ENCODE assay signal across 21 mouse cellular contexts in the genomic region with DNA sequence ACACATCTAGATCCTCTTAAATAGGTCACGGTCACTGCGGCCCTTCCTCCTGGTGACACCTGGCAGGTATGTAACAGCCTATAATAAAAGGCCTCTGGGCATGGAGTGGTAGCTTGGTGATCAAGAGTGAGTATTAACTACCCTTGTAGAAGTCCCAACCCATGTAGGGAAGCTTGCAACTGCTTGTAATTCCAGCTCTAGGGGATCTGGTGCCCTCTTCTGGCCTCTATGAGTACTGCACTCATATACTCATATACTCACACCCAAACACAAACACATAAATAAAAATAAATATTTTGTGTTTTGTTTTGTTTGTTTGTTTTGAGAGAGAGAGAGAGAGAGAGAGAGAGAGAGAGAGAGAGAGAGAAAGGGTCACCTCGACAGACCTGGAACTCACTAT.
DNase-seq lines count a peak whose midpoint lies in the region; ATAC-seq and TF ChIP-seq lines count a peak whose summit lies in the region.
"Had no signal": no experiment of that assay in that cellular context is flagged by ENCODE, and none has a peak within 500 bp of the region (broad histone marks: within the 10 kb centered on the region; RNA-seq: fewer than 3 reads in every experiment).

No protein-coding gene starts in this region.

- no peaks in the 10 kb centered on the region for H3K36me3 ChIP-seq in intestine, postnatal 0 days (ENCODE audit: control insufficient read depth, insufficient read depth)
- H3K36me3 ChIP-seq in intestine, embryonic 16.5 days (ENCODE audit: control insufficient read depth, insufficient read depth, low read length): no peaks in the 10 kb centered on the region
- no peaks in the 10 kb centered on the region for H3K36me3 ChIP-seq in lung, postnatal 0 days (ENCODE audit: insufficient read depth, low read length)
- H3K36me3 ChIP-seq in stomach, postnatal 0 days (ENCODE audit: control insufficient read depth, insufficient read depth, low read length): no peaks in the 10 kb centered on the region
- H3K36me3 ChIP-seq: embryonic facial prominence, embryonic 12.5 days; forebrain, embryonic 12.5 days; heart, embryonic 10.5 days; limb, embryonic 13.5 days; liver, embryonic 15.5 days; midbrain, embryonic 13.5 days; neural tube, embryonic 12.5 days had no signal

- 93% methylated on average over 3 of the region's 3 CpGs for WGBS in intestine, postnatal 0 days
- WGBS in intestine, embryonic 16.5 days: 95% methylated on average over 3 of the region's 3 CpGs
- 97% methylated on average over 3 of the region's 3 CpGs for WGBS in lung, postnatal 0 days
- 98% methylated on average over 3 of the region's 3 CpGs for WGBS in stomach, postnatal 0 days

- H3K27me3 ChIP-seq in intestine, postnatal 0 days (replicated peaks; ENCODE audit: control insufficient read depth, insufficient read depth, low read length): no peaks in the 10 kb centered on the region
- H3K27me3 ChIP-seq in intestine, embryonic 16.5 days (replicated peaks; ENCODE audit: control insufficient read depth, insufficient read depth, low read length): no peaks in the 10 kb centered on the region
- H3K27me3 ChIP-seq in lung, postnatal 0 days (replicated peaks; ENCODE audit: insufficient read depth, low read length): no peaks in the 10 kb centered on the region
- no peaks in the 10 kb centered on the region for H3K27me3 ChIP-seq in stomach, postnatal 0 days (ENCODE audit: control insufficient read depth, insufficient read depth, low read length)
- H3K27me3 ChIP-seq: liver, embryonic 15.5 days had no signal

- peak; percentile 33 for TF ChIP-seq CTCF in intestine, postnatal 0 days (IDR thresholded peaks at IDR 0.05; ENCODE audit: low read depth)
- TF ChIP-seq CTCF in lung, postnatal 0 days (IDR thresholded peaks at IDR 0.05): 0 out of 2 replicates have a peak, but pooled peaks have one; percentile 6
- peak; percentile 32 for TF ChIP-seq CTCF in stomach, postnatal 0 days (IDR thresholded peaks at IDR 0.05; ENCODE audit: low read depth)

- no peak overlapping the region for H3K9ac ChIP-seq in intestine, postnatal 0 days (ENCODE audit: low read depth, low read length)
- H3K9ac ChIP-seq in intestine, embryonic 16.5 days (ENCODE audit: low read depth, low read length): no peak overlapping the region
- H3K9ac ChIP-seq in lung, postnatal 0 days (replicated peaks; ENCODE audit: low read depth): no peak overlapping the region
- H3K9ac ChIP-seq in stomach, postnatal 0 days (ENCODE audit: low read length): no peak overlapping the region
- H3K9ac ChIP-seq: embryonic facial prominence, embryonic 12.5 days; forebrain, embryonic 12.5 days; limb, embryonic 13.5 days; liver, embryonic 15.5 days; midbrain, embryonic 13.5 days; neural tube, embryonic 12.5 days had no signal

- 0 out of 2 replicates have a peak, but pooled peaks cover 3% of the 10 kb centered on the region for H3K9me3 ChIP-seq in intestine, postnatal 0 days (ENCODE audit: control insufficient read depth)
- 0 out of 2 replicates have a peak, but pooled peaks cover 4% of the 10 kb centered on the region for H3K9me3 ChIP-seq in intestine, embryonic 16.5 days (ENCODE audit: control insufficient read depth, low read length)
- no peaks in the 10 kb centered on the region for H3K9me3 ChIP-seq in lung, postnatal 0 days (ENCODE audit: low read length)
- no peaks in the 10 kb centered on the region for H3K9me3 ChIP-seq in stomach, postnatal 0 days (ENCODE audit: control insufficient read depth, low read length)
- H3K9me3 ChIP-seq: embryonic facial prominence, embryonic 12.5 days; heart, embryonic 10.5 days; liver, embryonic 15.5 days; midbrain, embryonic 13.5 days; neural tube, embryonic 12.5 days had no signal

- no peak for ATAC-seq in intestine, postnatal 0 days
- no peak for ATAC-seq in intestine, embryonic 16.5 days
- no peak for ATAC-seq in lung, postnatal 0 days
- ATAC-seq in stomach, postnatal 0 days (ENCODE audit: low FRiP score, low TSS enrichment): no peak
- ATAC-seq in megakaryocyte-erythroid progenitor cell, adult 5-6 weeks (replicated peaks; ENCODE audit: low FRiP score, low TSS enrichment, poor library complexity, severe bottlenecking): no peak
- ATAC-seq: hindbrain, embryonic 16.5 days; midbrain, embryonic 13.5 days had no signal

- H3K27ac ChIP-seq in intestine, postnatal 0 days (ENCODE audit: low read depth, low read length): no peak overlapping the region
- H3K27ac ChIP-seq in intestine, embryonic 16.5 days (ENCODE audit: low read length): no peak overlapping the region
- H3K27ac ChIP-seq in lung, postnatal 0 days (ENCODE audit: low read length): no peak overlapping the region
- H3K27ac ChIP-seq in stomach, postnatal 0 days (replicated peaks): no peak overlapping the region
- H3K27ac ChIP-seq: embryonic facial prominence, embryonic 12.5 days; forebrain, embryonic 12.5 days; heart, embryonic 10.5 days; limb, embryonic 13.5 days; liver, embryonic 15.5 days; midbrain, embryonic 13.5 days; neural tube, embryonic 12.5 days had no signal

- no peak for TF ChIP-seq EP300 in lung, postnatal 0 days (IDR thresholded peaks at IDR 0.05)
- no peak for TF ChIP-seq EP300 in stomach, postnatal 0 days (optimal IDR thresholded peaks at IDR 0.05)

- no peak overlapping the region for H3K4me3 ChIP-seq in intestine, postnatal 0 days (ENCODE audit: low read depth, low read length)
- no peak overlapping the region for H3K4me3 ChIP-seq in intestine, embryonic 16.5 days (ENCODE audit: low read length)
- no peak overlapping the region for H3K4me3 ChIP-seq in lung, postnatal 0 days (ENCODE audit: low read depth, low read length)
- H3K4me3 ChIP-seq in stomach, postnatal 0 days (ENCODE audit: low read depth, low read length): no peak overlapping the region
- H3K4me3 ChIP-seq: embryonic facial prominence, embryonic 12.5 days; forebrain, embryonic 12.5 days; heart, embryonic 10.5 days; limb, embryonic 13.5 days; liver, embryonic 15.5 days; midbrain, embryonic 13.5 days; neural tube, embryonic 12.5 days had no signal

- no peaks in the 10 kb centered on the region for H3K4me1 ChIP-seq in intestine, postnatal 0 days (replicated peaks; ENCODE audit: control insufficient read depth, insufficient read depth, low read length)
- H3K4me1 ChIP-seq in intestine, embryonic 16.5 days (ENCODE audit: control insufficient read depth, insufficient read depth, low read length): no peaks in the 10 kb centered on the region
- no peaks in the 10 kb centered on the region for H3K4me1 ChIP-seq in lung, postnatal 0 days (ENCODE audit: insufficient read depth, low read depth, low read length)
- H3K4me1 ChIP-seq in stomach, postnatal 0 days (replicated peaks; ENCODE audit: control insufficient read depth, insufficient read depth): no peaks in the 10 kb centered on the region
- H3K4me1 ChIP-seq: embryonic facial prominence, embryonic 12.5 days; forebrain, embryonic 12.5 days; heart, embryonic 10.5 days; limb, embryonic 13.5 days; liver, embryonic 15.5 days; midbrain, embryonic 13.5 days; neural tube, embryonic 12.5 days had no signal

- no peak for DNase-seq in lung, postnatal 0 days (ENCODE audit: low spot score)
- no peak for DNase-seq in lung, postnatal 10 days
- DNase-seq in ES-CJ7 (ENCODE audit: low read depth, low spot score): peak; percentile 51
- no peak for DNase-seq in stomach, postnatal 0 days (ENCODE audit: low spot score)
- DNase-seq: adrenal gland, adult 2 months; cerebellum, adult 11 months; cerebellum, postnatal 10 days; kidney, adult 2 months; kidney, postnatal 10 days; right cerebral cortex, postnatal 14 days had no signal

- H3K4me2 ChIP-seq in intestine, postnatal 0 days (replicated peaks; ENCODE audit: low read depth): no peak overlapping the region
- no peak overlapping the region for H3K4me2 ChIP-seq in intestine, embryonic 16.5 days (ENCODE audit: low read depth, low read length)
- H3K4me2 ChIP-seq in lung, postnatal 0 days (replicated peaks; ENCODE audit: low read depth, low read length): no peak overlapping the region
- H3K4me2 ChIP-seq in stomach, postnatal 0 days (replicated peaks; ENCODE audit: low read depth): no peak overlapping the region
- H3K4me2 ChIP-seq: embryonic facial prominence, embryonic 12.5 days; forebrain, embryonic 12.5 days; limb, embryonic 13.5 days; liver, embryonic 15.5 days; midbrain, embryonic 13.5 days; neural tube, embryonic 12.5 days had no signal
